Mouse (Mus musculus): ENCODE measurements around the gene Ccdc63. TPM values are rescaled to one million over a fixed set of nuclear protein-coding genes. Genes with fewer than 3 reads are reported as not detected.

The Ccdc63 gene
- polyA plus RNA-seq, 1 experiment from 2014 or later, result not detected

DNA sequence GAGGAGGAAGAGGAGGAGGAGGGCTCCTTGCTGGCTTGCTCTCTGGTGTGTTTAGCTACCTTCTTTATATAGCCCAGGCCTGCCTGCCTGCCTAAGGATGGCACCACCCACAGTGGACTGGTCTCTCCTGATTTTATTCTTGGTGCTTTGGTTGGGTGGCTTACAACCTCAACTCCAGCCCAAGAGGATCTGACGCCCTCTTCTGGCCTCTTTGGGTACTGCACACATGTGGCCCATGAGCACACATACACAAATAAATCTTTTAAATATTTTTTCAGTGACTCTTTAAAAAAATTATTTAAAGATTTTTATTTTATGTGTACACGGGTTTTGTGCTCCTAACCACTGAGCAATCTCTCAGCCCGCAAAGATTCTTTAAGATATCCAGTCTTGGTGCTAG, 64.9 kb downstream of the Ccdc63 start:
- H3K27me3 ChIP-seq (ENCODE audit: control insufficient read depth, insufficient read depth, low read length), result no peaks in the 10 kb centered on the region
- no peak overlapping the region for H3K9ac ChIP-seq (ENCODE audit: low read length)
- H3K36me3 ChIP-seq (ENCODE audit: control insufficient read depth, insufficient read depth, low read length), result no peaks in the 10 kb centered on the region
- H3K4me1 ChIP-seq (ENCODE audit: control insufficient read depth, insufficient read depth, low read length), result no peaks in the 10 kb centered on the region
- 53% methylated on average over 3 of the region's 3 CpGs for WGBS
- DNase-seq (ENCODE audit: low spot score) (no peak), ATAC-seq (ENCODE audit: insufficient read depth, low FRiP score, low TSS enrichment) (no peak)
- no peak overlapping the region for H3K4me2 ChIP-seq (ENCODE audit: low read depth)
- H3K9me3 ChIP-seq (ENCODE audit: control insufficient read depth, low read length), result no peaks in the 10 kb centered on the region
- no peak overlapping the region for H3K27ac ChIP-seq (ENCODE audit: low read depth, low read length)
- H3K4me3 ChIP-seq (ENCODE audit: low read depth, low read length), result no peak overlapping the region

DNA sequence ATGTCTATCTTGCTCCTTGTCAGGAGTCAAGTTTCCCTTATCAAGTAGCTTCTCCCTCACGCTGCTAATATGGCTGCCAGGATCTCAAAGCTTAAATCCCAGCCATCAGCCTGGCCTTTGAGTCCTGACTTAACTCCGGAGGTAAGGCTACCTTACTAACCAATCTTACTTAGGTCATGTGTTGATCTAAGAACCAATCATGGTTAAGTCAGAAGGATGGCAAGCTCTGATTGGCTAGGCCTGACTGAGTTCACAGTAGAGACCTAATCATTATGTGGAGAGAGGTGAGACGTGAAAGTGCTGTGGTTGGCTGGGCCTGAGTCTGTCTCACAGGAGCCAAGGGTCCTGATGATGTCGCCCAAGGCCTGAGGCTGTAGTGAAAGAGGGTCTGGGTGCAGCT, 68.6 kb downstream of the Ccdc63 start:
- Histone ChIP-seq H3K4me1 (ENCODE audit: control insufficient read depth, insufficient read depth, low read length) (no peaks in the 10 kb centered on the region), H3K9ac (ENCODE audit: low read length) (no peak overlapping the region), H3K27ac (ENCODE audit: low read depth, low read length) (no peak overlapping the region), H3K36me3 (ENCODE audit: control insufficient read depth, insufficient read depth, low read length) (no peaks in the 10 kb centered on the region), H3K4me3 (ENCODE audit: low read depth, low read length) (no peak overlapping the region), H3K4me2 (ENCODE audit: low read depth) (no peak overlapping the region), H3K27me3 (ENCODE audit: control insufficient read depth, insufficient read depth, low read length) (no peaks in the 10 kb centered on the region), H3K9me3 (ENCODE audit: control insufficient read depth, low read length) (no peaks in the 10 kb centered on the region)
- no peak for DNase-seq (ENCODE audit: low spot score)
- ATAC-seq (ENCODE audit: insufficient read depth, low FRiP score, low TSS enrichment), result no peak
- 80% methylated on average over 4 of the region's 4 CpGs for WGBS

DNA sequence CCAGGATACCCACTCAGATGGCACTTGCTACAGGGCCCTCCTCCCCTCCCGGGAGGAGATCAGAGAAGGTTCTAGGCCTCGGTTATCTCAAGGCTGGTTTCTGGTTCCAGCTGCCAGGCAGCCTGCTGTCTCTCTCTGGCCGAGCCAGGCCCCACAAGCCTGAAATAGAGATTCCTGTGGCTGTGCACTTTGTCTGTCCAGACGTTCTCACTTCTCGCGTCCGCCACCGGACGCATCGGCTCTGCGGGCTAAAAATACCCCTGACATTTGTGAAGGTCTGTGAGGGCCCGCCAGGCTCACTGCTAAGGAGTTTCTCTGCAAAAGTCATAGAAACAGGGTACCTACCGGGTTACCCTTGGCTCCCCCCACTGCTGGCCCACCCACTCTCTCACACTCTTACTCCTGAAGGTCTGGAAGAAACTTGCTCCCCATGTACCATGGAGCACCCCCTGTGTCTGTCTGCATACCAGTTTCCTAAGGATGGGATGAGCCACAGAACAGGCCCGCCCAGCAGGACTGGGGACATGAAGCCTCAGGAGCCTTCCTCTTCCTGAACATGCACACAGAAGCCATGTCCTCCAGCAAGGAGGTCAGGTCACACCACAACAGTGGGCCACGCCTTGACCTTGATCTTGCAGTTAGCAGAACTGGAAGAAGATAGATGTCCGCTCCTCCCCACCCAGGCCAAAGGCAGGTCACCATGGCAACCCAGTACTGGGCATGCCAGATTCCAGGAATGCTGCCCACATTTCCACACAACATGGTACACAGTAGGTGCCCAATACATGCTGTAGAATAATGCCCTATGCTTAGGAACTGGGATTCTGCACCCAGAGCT, 69.4 kb downstream of the Ccdc63 start:
- Histone ChIP-seq H3K36me3 (ENCODE audit: control insufficient read depth, insufficient read depth, low read length) (no peaks in the 10 kb centered on the region), H3K9ac (ENCODE audit: low read length) (no peak overlapping the region), H3K27me3 (ENCODE audit: control insufficient read depth, insufficient read depth, low read length) (no peaks in the 10 kb centered on the region), H3K4me1 (ENCODE audit: control insufficient read depth, insufficient read depth, low read length) (no peaks in the 10 kb centered on the region), H3K27ac (ENCODE audit: low read depth, low read length) (no peak overlapping the region), H3K4me3 (ENCODE audit: low read depth, low read length) (no peak overlapping the region), H3K4me2 (ENCODE audit: low read depth) (no peak overlapping the region), H3K9me3 (ENCODE audit: control insufficient read depth, low read length) (no peaks in the 10 kb centered on the region)
- no peak for ATAC-seq (ENCODE audit: insufficient read depth, low FRiP score, low TSS enrichment)
- WGBS, result 88% methylated on average over 16 of the region's 16 CpGs
- DNase-seq (ENCODE audit: low spot score), result no peak

DNA sequence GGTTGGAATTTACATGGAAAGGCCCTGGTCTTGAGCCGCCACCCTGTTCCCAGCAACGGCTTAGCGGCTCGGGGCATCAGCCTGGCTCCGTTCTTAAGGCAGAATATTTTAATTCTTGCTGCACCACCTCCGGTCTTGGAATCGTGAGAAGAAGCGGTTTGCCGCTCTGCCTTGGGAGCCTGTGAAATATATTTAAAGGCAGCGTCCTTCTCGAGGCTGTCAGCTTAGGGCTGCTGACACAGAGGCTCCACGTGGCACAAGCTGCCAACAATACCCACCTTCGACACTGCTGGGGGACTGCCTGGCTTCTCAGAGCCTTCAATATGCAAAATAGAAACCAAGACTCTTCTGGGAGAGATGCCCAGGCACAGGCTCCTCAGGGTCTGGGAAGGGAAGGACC, 72.1 kb downstream of the Ccdc63 start:
- no peak overlapping the region for H3K9ac ChIP-seq (ENCODE audit: low read length)
- 81% methylated on average over 13 of the region's 13 CpGs for WGBS

DNA sequence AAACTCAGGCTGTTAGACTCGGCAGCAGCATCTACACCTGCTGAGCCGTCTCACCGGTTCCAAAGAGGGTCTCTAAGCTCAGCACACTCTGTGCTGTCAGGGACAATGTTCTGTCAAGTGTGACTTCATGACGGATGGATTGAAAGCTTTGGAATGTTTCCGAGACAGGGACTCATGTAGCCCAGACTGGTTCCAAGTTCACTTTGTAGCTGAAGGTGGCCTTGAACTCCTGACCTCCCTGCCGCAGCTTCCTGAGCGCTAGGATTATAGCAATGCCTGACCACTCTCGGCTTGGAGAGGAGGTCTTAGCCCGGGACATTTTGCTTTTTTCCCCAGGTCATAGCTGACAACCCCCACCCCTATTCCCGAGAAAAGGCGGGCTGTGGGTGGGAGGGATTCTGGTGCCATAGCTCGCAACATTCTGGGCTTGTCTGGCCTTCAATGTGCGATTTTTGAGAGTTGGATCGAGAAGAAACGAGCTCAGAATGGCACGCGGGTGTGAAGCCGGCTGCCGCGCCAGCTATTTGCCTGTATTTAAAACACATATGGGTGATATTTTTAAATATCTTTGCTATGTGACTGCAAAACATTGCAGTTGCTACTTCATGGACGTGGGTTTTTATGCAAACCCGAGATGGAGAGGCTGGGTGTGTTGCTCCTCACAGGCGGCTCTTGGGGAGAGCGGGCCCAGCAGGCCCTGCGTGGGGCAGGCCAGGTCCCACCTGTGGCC, 77.3 kb downstream of the Ccdc63 start:
- H3K4me1 ChIP-seq (ENCODE audit: control insufficient read depth, insufficient read depth, low read length), result peaks cover 3% of the 10 kb centered on the region; the same call in 1 of the 2 replicates
- H3K9me3 ChIP-seq (ENCODE audit: control insufficient read depth, low read length), result no peaks in the 10 kb centered on the region
- WGBS, result 75% methylated on average over 25 of the region's 25 CpGs
- no peaks in the 10 kb centered on the region for H3K36me3 ChIP-seq (ENCODE audit: control insufficient read depth, insufficient read depth, low read length)
- H3K4me2 ChIP-seq (ENCODE audit: low read depth), result no peak overlapping the region
- H3K27ac ChIP-seq (ENCODE audit: low read depth, low read length), result no peak overlapping the region
- no peaks in the 10 kb centered on the region for H3K27me3 ChIP-seq (ENCODE audit: control insufficient read depth, insufficient read depth, low read length)
- ATAC-seq (ENCODE audit: insufficient read depth, low FRiP score, low TSS enrichment) (no peak), DNase-seq (ENCODE audit: low spot score) (no peak)
- no peak overlapping the region for H3K4me3 ChIP-seq (ENCODE audit: low read depth, low read length)
- H3K9ac ChIP-seq (ENCODE audit: low read length), result no peak overlapping the region

More for the DNA sequence above, 72.1 kb downstream of the Ccdc63 start:
- no peaks in the 10 kb centered on the region for H3K9me3 ChIP-seq (ENCODE audit: control insufficient read depth, low read length)
- no peak overlapping the region for H3K27ac ChIP-seq (ENCODE audit: low read depth, low read length)
- ATAC-seq (ENCODE audit: insufficient read depth, low FRiP score, low TSS enrichment), result no peak
- no peak overlapping the region for H3K4me3 ChIP-seq (ENCODE audit: low read depth, low read length)
- no peaks in the 10 kb centered on the region for H3K4me1 ChIP-seq (ENCODE audit: control insufficient read depth, insufficient read depth, low read length)
- no peaks in the 10 kb centered on the region for H3K36me3 ChIP-seq (ENCODE audit: control insufficient read depth, insufficient read depth, low read length)
- DNase-seq (ENCODE audit: low spot score), result no peak
- H3K27me3 ChIP-seq (ENCODE audit: control insufficient read depth, insufficient read depth, low read length), result no peaks in the 10 kb centered on the region
- H3K4me2 ChIP-seq (ENCODE audit: low read depth), result no peak overlapping the region

DNA sequence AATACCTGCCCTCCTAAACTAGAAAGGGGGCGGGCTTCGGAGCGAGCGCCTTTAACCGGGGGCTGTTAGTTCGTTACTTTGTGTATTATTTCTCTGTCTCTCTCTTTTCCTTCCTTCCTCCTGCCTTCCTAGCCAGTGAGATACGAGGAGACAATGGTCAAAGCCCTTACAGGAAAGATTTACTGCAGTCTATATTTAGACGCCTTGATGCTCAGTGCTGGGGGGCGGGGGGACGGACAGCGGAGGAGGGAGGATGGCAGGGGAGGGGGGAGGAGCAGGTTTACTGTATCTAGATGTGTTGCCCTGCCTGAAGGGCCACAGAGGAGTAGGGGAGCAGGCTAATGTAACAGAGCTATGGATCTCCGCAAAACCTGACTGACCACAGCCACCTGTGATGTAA, 78.1 kb downstream of the Ccdc63 start:
- DNase-seq (ENCODE audit: low spot score) (no peak), ATAC-seq (ENCODE audit: insufficient read depth, low FRiP score, low TSS enrichment) (no peak)
- Histone ChIP-seq H3K9me3 (ENCODE audit: control insufficient read depth, low read length) (peaks cover 2% of the 10 kb centered on the region; the same call in 1 of the 2 replicates), H3K4me1 (ENCODE audit: control insufficient read depth, insufficient read depth, low read length) (peaks cover 3% of the 10 kb centered on the region; the same call in 1 of the 2 replicates), H3K36me3 (ENCODE audit: control insufficient read depth, insufficient read depth, low read length) (no peaks in the 10 kb centered on the region), H3K27ac (ENCODE audit: low read depth, low read length) (no peak overlapping the region), H3K4me3 (ENCODE audit: low read depth, low read length) (no peak overlapping the region), H3K9ac (ENCODE audit: low read length) (no peak overlapping the region), H3K4me2 (ENCODE audit: low read depth) (no peak overlapping the region), H3K27me3 (ENCODE audit: control insufficient read depth, insufficient read depth, low read length) (no peaks in the 10 kb centered on the region)
- 31% methylated on average over 12 of the region's 12 CpGs for WGBS

DNA sequence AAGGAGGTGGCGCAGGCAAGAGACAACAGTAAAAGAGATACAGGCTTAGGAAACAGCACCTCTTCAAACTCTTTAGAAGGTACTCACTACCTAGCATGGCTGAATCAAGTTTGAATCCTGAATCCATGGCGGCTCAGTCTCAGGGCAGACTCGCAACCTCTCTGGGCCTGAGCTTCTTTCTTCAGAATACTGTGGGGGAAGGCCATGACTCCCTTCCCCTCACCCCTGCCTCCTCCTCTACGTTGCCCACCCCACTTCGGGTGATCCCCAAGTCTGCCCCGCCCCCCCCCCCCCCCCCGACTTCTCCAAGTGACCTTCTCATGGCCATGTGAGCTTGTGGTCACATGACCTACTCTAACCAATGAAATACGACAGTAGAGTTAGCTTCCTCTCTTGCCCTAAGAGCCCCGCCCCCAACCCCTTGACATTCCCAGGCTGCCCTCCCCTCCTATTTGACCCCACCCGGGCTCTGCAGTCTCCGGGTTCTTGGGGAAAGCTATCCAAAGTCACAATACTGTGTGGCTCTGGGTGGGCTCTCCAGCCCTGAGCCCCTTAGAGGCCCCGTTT, 79.8 kb downstream of the Ccdc63 start:
- Histone ChIP-seq H3K27ac (ENCODE audit: low read depth, low read length) (no peak overlapping the region), H3K4me3 (ENCODE audit: low read depth, low read length) (no peak overlapping the region), H3K27me3 (ENCODE audit: control insufficient read depth, insufficient read depth, low read length) (no peaks in the 10 kb centered on the region), H3K9ac (ENCODE audit: low read length) (no peak overlapping the region), H3K4me1 (ENCODE audit: control insufficient read depth, insufficient read depth, low read length) (peaks cover 3% of the 10 kb centered on the region; the same call in 1 of the 2 replicates), H3K36me3 (ENCODE audit: control insufficient read depth, insufficient read depth, low read length) (no peaks in the 10 kb centered on the region), H3K4me2 (ENCODE audit: low read depth) (peak overlapping the region; percentile 24; the same call in 1 of the 2 replicates), H3K9me3 (ENCODE audit: control insufficient read depth, low read length) (peaks cover 3% of the 10 kb centered on the region; the same call in 1 of the 2 replicates)
- DNase-seq (ENCODE audit: low spot score), result peak; percentile 54
- ATAC-seq (ENCODE audit: insufficient read depth, low FRiP score, low TSS enrichment), result peak; percentile 61; the same call in 1 of the 2 replicates
- 27% methylated on average over 10 of the region's 12 CpGs for WGBS

DNA sequence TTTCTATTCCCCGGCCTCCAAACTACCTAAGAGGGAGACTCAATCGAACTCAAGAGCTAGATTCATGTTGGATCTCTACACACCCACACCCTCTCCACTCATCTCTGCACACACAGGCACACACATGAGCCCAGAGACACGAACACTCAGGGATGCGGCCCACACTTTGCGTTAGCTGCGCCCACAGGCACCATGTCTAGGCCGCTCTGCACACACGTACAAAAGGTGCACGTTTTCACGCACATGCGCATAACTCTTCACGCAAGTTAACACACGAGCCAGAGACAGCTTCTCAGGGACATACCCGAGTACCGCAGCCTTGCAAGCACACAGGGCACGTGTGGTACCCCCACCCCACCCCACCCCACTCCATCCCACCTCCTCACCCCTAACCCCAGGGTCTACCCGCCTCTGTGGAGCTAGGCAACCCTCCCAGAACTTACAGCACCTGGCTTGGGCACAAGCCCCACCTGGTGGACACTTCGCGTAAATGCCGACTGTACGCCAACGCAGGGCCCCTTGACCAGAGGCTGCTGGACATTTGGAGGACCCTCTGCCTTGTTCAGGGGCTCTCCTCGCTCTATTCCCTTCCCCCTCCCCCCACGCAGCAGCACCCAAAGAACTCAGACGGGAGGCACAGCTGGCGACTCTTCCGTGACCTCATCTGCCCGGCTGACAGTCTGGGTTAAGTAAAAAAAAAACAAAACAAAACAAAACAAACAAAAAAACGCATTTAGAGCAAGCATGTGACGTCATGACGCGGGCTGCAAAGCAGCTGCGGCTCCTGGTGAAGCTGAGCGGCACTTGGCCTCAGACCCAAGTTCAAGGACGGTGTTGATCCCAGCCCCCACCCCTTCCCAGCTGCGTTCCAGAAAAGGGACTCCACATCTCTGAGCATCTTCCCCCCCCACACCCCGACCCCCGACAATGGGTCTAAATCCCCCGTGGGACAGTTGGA, 81.3 kb downstream of the Ccdc63 start:
- Histone ChIP-seq H3K4me2 (ENCODE audit: low read depth) (peak overlapping the region; percentile 37), H3K4me1 (ENCODE audit: control insufficient read depth, insufficient read depth, low read length) (peaks cover 3% of the 10 kb centered on the region; the same call in 1 of the 2 replicates), H3K4me3 (ENCODE audit: low read depth, low read length) (no peak overlapping the region), H3K9ac (ENCODE audit: low read length) (0 out of 2 replicates have a peak overlapping the region, but pooled peaks have one; percentile 22), H3K36me3 (ENCODE audit: control insufficient read depth, insufficient read depth, low read length) (no peaks in the 10 kb centered on the region), H3K9me3 (ENCODE audit: control insufficient read depth, low read length) (peaks cover 3% of the 10 kb centered on the region; the same call in 1 of the 2 replicates), H3K27ac (ENCODE audit: low read depth, low read length) (no peak overlapping the region), H3K27me3 (ENCODE audit: control insufficient read depth, insufficient read depth, low read length) (no peaks in the 10 kb centered on the region)
- DNase-seq (ENCODE audit: low spot score) (peak; percentile 81), ATAC-seq (ENCODE audit: insufficient read depth, low FRiP score, low TSS enrichment) (peak; percentile 53; the same call in 1 of the 2 replicates)
- WGBS, result 28% methylated on average over 39 of the region's 39 CpGs

Data from neural tube, embryonic 11.5 days (tissue).